Mouse (Mus musculus) stomach, postnatal 0 days (tissue): ENCODE data around the gene Mfsd6l. TPM values are rescaled to one million over a fixed set of nuclear protein-coding genes. Genes with fewer than 3 reads are reported as not detected.

ENCODE experiments used
- ATAC-seq: fragments of 200-750 bp; cut with Nextera tagmentation; 2 replicates; pipeline ENCODE4 v1.8.0; 2017; ENCODE audit not compliant: low FRiP score, low TSS enrichment
- DNase-seq: peaks from one replicate; pipeline ENCODE4 v3.0.0-alpha.2; 2016; ENCODE audit warnings: low spot score
- H3K27ac ChIP-seq: fragments of 300-500 bp; sonication (generic); replicated peaks from 2 replicates; pipeline ENCODE4 v1.5.1; 2014; ENCODE audit warnings: mild to moderate bottlenecking, control low read depth
- H3K27me3 ChIP-seq: fragments of 300-500 bp; sonication (generic); 2 replicates; pipeline ENCODE4 v1.6.1; 2014; ENCODE audit warnings: low read length; ENCODE audit not compliant: control insufficient read depth, insufficient read depth
- H3K36me3 ChIP-seq: fragments of 300-500 bp; sonication (generic); 2 replicates; pipeline ENCODE4 v1.6.1; 2014; ENCODE audit warnings: low read length, mixed read lengths; ENCODE audit not compliant: control insufficient read depth, insufficient read depth
- H3K4me1 ChIP-seq: fragments of 300-500 bp; sonication (generic); replicated peaks from 2 replicates; pipeline ENCODE4 v1.6.1; 2014; ENCODE audit warnings: antibody characterized with exemption; ENCODE audit not compliant: control insufficient read depth, insufficient read depth
- H3K4me2 ChIP-seq: fragments of 300-500 bp; sonication (generic); replicated peaks from 2 replicates; pipeline ENCODE4 v1.6.1; 2014; ENCODE audit warnings: low read depth, mild to moderate bottlenecking, control low read depth, moderate library complexity
- H3K4me3 ChIP-seq: fragments of 300-500 bp; sonication (generic); 2 replicates; pipeline ENCODE4 v1.5.1; 2014; ENCODE audit warnings: low read depth, low read length, control low read depth
- H3K9ac ChIP-seq: fragments of 300-500 bp; sonication (generic); 2 replicates; pipeline ENCODE4 v1.6.1; 2014; ENCODE audit warnings: mild to moderate bottlenecking, low read length, control low read depth, mixed read lengths
- H3K9me3 ChIP-seq: fragments of 300-500 bp; sonication (generic); 2 replicates; pipeline ENCODE4 v1.6.1; 2016; ENCODE audit warnings: low read length; ENCODE audit not compliant: control insufficient read depth
- CTCF ChIP-seq: IDR thresholded peaks from 2 replicates; pipeline ENCODE4 v1.5.1; 2016; ENCODE audit warnings: antibody characterized with exemption, low read depth, mild to moderate bottlenecking, moderate library complexity
- EP300 ChIP-seq: optimal IDR thresholded peaks from 2 replicates; pipeline ENCODE3; 2016; ENCODE audit warnings: antibody characterized with exemption
- WGBS: fragments of 180-500 bp; shearing (Covaris S2); extraction: QIAGEN DNeasy Blood & Tissue Kit; methylation state at CpG from one replicate; pipeline ENCODE4 v1.1.7; 2014; 5-methylcytosine and 5-hydroxymethylcytosine counted together
- polyA plus RNA-seq: library from polyadenylated mRNA; unstranded; fragments of >200 nt; fragmentation: Nextera tagmentation; extraction: Ambion mirVana; gene quantifications from 2 replicates; pipeline ENCODE4 v1.2.1, GENCODE M21; 2015

Gene Mfsd6l
- polyA plus RNA-seq, 1 experiment from 2014 or later, result 3.7 TPM

- Histone ChIP-seq H3K36me3 (no peaks in the 10 kb centered on the region), H3K4me1 (no peaks in the 10 kb centered on the region), H3K9me3 (no peaks in the 10 kb centered on the region), H3K27me3 (no peaks in the 10 kb centered on the region), H3K27ac (no peak overlapping the region), H3K9ac (no peak overlapping the region), H3K4me3 (no peak overlapping the region), H3K4me2 (no peak overlapping the region)
- ATAC-seq (no peak), DNase-seq (no peak)
- peak; percentile 63 for TF ChIP-seq CTCF
- no peak for TF ChIP-seq EP300
- WGBS, result 30% methylated on average over 3 of the region's 3 CpGs
These were observed 29.9 kb downstream of the Mfsd6l start for GRCm38 (mm10) chr11:68585890-68586289.

GRCm38 (mm10) chr11:68586721-68587120, 30.7 kb downstream of the Mfsd6l start, which contains the start of gene Ccdc42:
Ccdc42 (plus strand) TSS chr11:68587021.
- ATAC-seq, result no peak

GRCm38 (mm10) chr11:68589055-68589809, 33.2 kb downstream of the Mfsd6l start:
- ATAC-seq (peak; percentile 45; the same call in 1 of the 2 replicates), DNase-seq (peak; percentile 86)
- WGBS, result 57% methylated on average over 8 of the region's 8 CpGs
- no peak overlapping the region for H3K4me3 ChIP-seq
- TF ChIP-seq CTCF, result peak; percentile 96
- TF ChIP-seq EP300, result no peak
- no peaks in the 10 kb centered on the region for H3K36me3 ChIP-seq
- no peak overlapping the region for H3K27ac ChIP-seq
- H3K4me1 ChIP-seq, result no peaks in the 10 kb centered on the region
- no peak overlapping the region for H3K9ac ChIP-seq
- H3K27me3 ChIP-seq, result no peaks in the 10 kb centered on the region
- H3K9me3 ChIP-seq, result no peaks in the 10 kb centered on the region
- no peak overlapping the region for H3K4me2 ChIP-seq

More at GRCm38 (mm10) chr11:68586721-68587120, 30.7 kb downstream of the Mfsd6l start, which contains the start of gene Ccdc42:
- H3K4me2 ChIP-seq, result no peak within 1 kb of the TSS
- no peaks in the 10 kb centered on the region for H3K4me1 ChIP-seq
- H3K4me3 ChIP-seq, result no peak within 1 kb of the TSS
- H3K36me3 ChIP-seq, result no peaks in the 10 kb centered on the region
- no peak for TF ChIP-seq EP300
- no peak for TF ChIP-seq CTCF
- H3K27ac ChIP-seq, result no peak within 1 kb of the TSS
- no peak within 1 kb of the TSS for H3K9ac ChIP-seq
- no peaks in the 10 kb centered on the region for H3K27me3 ChIP-seq
- 73% methylated on average over 5 of the region's 5 CpGs for WGBS
- H3K9me3 ChIP-seq, result no peaks in the 10 kb centered on the region
- DNase-seq, result no peak

- Histone ChIP-seq H3K27me3 (no peaks in the 10 kb centered on the region), H3K36me3 (no peaks in the 10 kb centered on the region), H3K9ac (no peak overlapping the region), H3K4me2 (no peak overlapping the region), H3K4me3 (no peak overlapping the region), H3K27ac (no peak overlapping the region), H3K9me3 (no peaks in the 10 kb centered on the region), H3K4me1 (no peaks in the 10 kb centered on the region)
- ATAC-seq (no peak), DNase-seq (no peak)
- TF ChIP-seq CTCF (no peak), EP300 (no peak)
- 43% methylated on average over 5 of the region's 5 CpGs for WGBS
These were observed 35.7 kb downstream of the Mfsd6l start for GRCm38 (mm10) chr11:68591708-68592107.

- Histone ChIP-seq H3K9me3 (no peaks in the 10 kb centered on the region), H3K4me3 (no peak overlapping the region), H3K9ac (0 out of 2 replicates have a peak overlapping the region, but pooled peaks have one; percentile 23), H3K36me3 (no peaks in the 10 kb centered on the region), H3K27me3 (no peaks in the 10 kb centered on the region), H3K27ac (no peak overlapping the region), H3K4me2 (no peak overlapping the region), H3K4me1 (no peaks in the 10 kb centered on the region)
- WGBS, result 81% methylated on average over 3 of the region's 3 CpGs
- no peak for TF ChIP-seq EP300
- no peak for TF ChIP-seq CTCF
- ATAC-seq, result no peak
- no peak for DNase-seq
These were observed 37.3 kb downstream of the Mfsd6l start for GRCm38 (mm10) chr11:68593247-68593646.

- TF ChIP-seq EP300, result no peak
- no peak for TF ChIP-seq CTCF
- ATAC-seq, result no peak
- no peak overlapping the region for H3K9ac ChIP-seq
- no peak overlapping the region for H3K27ac ChIP-seq
- no peak overlapping the region for H3K4me3 ChIP-seq
- H3K27me3 ChIP-seq, result no peaks in the 10 kb centered on the region
- no peak for DNase-seq
- H3K4me2 ChIP-seq, result no peak overlapping the region
- H3K36me3 ChIP-seq, result no peaks in the 10 kb centered on the region
- no peaks in the 10 kb centered on the region for H3K9me3 ChIP-seq
- WGBS, result 61% methylated on average over 2 of the region's 2 CpGs
- H3K4me1 ChIP-seq, result peaks cover 7% of the 10 kb centered on the region; the same call in 1 of the 2 replicates
These were observed 41.9 kb downstream of the Mfsd6l start for GRCm38 (mm10) chr11:68597912-68598311.
